32 mouse cellular contexts compared by ENCODE assay signal in the genomic region with DNA sequence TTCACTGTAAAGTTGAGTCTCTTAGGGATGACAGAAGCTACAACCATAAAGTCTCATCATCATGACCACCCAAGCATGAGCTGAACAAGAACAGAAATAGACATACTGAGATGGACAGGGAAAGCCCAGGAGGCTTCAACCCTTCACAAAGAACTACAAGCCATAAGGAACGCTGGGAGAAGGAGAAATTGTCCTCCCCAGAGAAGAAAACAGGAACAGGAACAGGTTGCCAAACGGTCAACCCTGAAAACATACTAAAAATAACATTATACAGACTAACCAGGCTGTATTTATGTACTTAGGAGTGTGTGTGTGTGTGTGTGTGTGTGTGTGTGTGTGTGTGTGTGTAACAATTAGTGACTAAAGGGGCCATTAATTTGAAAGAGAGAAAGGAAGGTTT.
"Had no signal": no experiment of that assay in that cellular context is flagged by ENCODE, and none has a peak within 500 bp of the region (broad histone marks: within the 10 kb centered on the region; RNA-seq: fewer than 3 reads in every experiment).

No protein-coding gene starts in this region.

- H3K4me3 ChIP-seq: limb, embryonic 10.5 days; limb, embryonic 12.5 days; limb, embryonic 13.5 days; limb, embryonic 15.5 days; liver, embryonic 13.5 days; liver, embryonic 15.5 days; lung, embryonic 15.5 days; megakaryocyte, embryonic 14.5 days; midbrain, embryonic 10.5 days; midbrain, embryonic 12.5 days; midbrain, embryonic 13.5 days; midbrain, embryonic 15.5 days; myocyte; neural tube, embryonic 12.5 days; neural tube, embryonic 13.5 days had no signal

- H3K27me3 ChIP-seq: limb, embryonic 12.5 days; limb, embryonic 13.5 days; limb, embryonic 15.5 days; liver, embryonic 13.5 days; liver, embryonic 15.5 days; lung, embryonic 15.5 days; megakaryocyte, embryonic 14.5 days; midbrain, embryonic 12.5 days; midbrain, embryonic 13.5 days; midbrain, embryonic 15.5 days; neural tube, embryonic 12.5 days; neural tube, embryonic 13.5 days had no signal

- H3K36me3 ChIP-seq: limb, embryonic 10.5 days; limb, embryonic 12.5 days; limb, embryonic 13.5 days; limb, embryonic 15.5 days; liver, embryonic 13.5 days; liver, embryonic 15.5 days; lung, embryonic 15.5 days; midbrain, embryonic 10.5 days; midbrain, embryonic 12.5 days; midbrain, embryonic 13.5 days; midbrain, embryonic 15.5 days; neural tube, embryonic 12.5 days; neural tube, embryonic 13.5 days had no signal

- DNase-seq: left cerebral cortex, postnatal 4 days; liver; liver, embryonic 13.5 days; liver, postnatal 0 days; lung, adult 18-20 months; lung, adult 2 months; lung, embryonic 14.5 days; lung, postnatal 10 days; lung, postnatal 14 days; lung, postnatal 36 days; lung, postnatal 4 days; midbrain, embryonic 14.5 days had no signal

- H3K9ac ChIP-seq: limb, embryonic 12.5 days; limb, embryonic 13.5 days; limb, embryonic 15.5 days; liver, embryonic 13.5 days; liver, embryonic 14.5 days; liver, embryonic 15.5 days; liver, postnatal 0 days; lung, embryonic 14.5 days; lung, embryonic 15.5 days; midbrain, embryonic 12.5 days; midbrain, embryonic 13.5 days; midbrain, embryonic 15.5 days; neural tube, embryonic 12.5 days; neural tube, embryonic 13.5 days had no signal

- H3K9me3 ChIP-seq: limb, embryonic 10.5 days; limb, embryonic 12.5 days; limb, embryonic 13.5 days; limb, embryonic 15.5 days; liver, embryonic 13.5 days; liver, embryonic 15.5 days; lung, embryonic 15.5 days; megakaryocyte, embryonic 14.5 days; midbrain, embryonic 10.5 days; midbrain, embryonic 12.5 days; midbrain, embryonic 13.5 days; midbrain, embryonic 15.5 days; neural tube, embryonic 12.5 days; neural tube, embryonic 13.5 days had no signal

- ATAC-seq: liver, postnatal 0 days; lung, postnatal 0 days; midbrain, embryonic 13.5 days; midbrain, embryonic 15.5 days; midbrain, embryonic 16.5 days had no signal

- H3K4me1 ChIP-seq: limb, embryonic 10.5 days; limb, embryonic 15.5 days; liver, embryonic 13.5 days; liver, embryonic 15.5 days; megakaryocyte, embryonic 14.5 days; midbrain, embryonic 15.5 days; neural tube, embryonic 12.5 days had no signal

- H3K4me2 ChIP-seq: limb, embryonic 12.5 days; limb, embryonic 13.5 days; limb, embryonic 15.5 days; liver, embryonic 11.5 days; liver, embryonic 13.5 days; liver, embryonic 15.5 days; lung, embryonic 14.5 days; lung, embryonic 15.5 days; midbrain, embryonic 11.5 days; midbrain, embryonic 12.5 days; midbrain, embryonic 13.5 days; midbrain, embryonic 15.5 days; neural tube, embryonic 12.5 days; neural tube, embryonic 13.5 days had no signal

- H3K27ac ChIP-seq: limb, embryonic 10.5 days; limb, embryonic 12.5 days; limb, embryonic 13.5 days; limb, embryonic 15.5 days; liver, embryonic 13.5 days; liver, embryonic 14.5 days; liver, embryonic 15.5 days; lung, embryonic 15.5 days; macrophage; midbrain, embryonic 10.5 days; midbrain, embryonic 12.5 days; midbrain, embryonic 13.5 days; midbrain, embryonic 15.5 days; neural tube, embryonic 12.5 days; neural tube, embryonic 13.5 days had no signal
